Mouse (Mus musculus): ENCODE measurements around the gene Serpina3a. TPM values are rescaled to one million over a fixed set of nuclear protein-coding genes. Genes with fewer than 3 reads are reported as not detected.

Gene Serpina3a
- polyA plus RNA-seq, 1 experiment from 2014 or later, result not detected

DNA sequence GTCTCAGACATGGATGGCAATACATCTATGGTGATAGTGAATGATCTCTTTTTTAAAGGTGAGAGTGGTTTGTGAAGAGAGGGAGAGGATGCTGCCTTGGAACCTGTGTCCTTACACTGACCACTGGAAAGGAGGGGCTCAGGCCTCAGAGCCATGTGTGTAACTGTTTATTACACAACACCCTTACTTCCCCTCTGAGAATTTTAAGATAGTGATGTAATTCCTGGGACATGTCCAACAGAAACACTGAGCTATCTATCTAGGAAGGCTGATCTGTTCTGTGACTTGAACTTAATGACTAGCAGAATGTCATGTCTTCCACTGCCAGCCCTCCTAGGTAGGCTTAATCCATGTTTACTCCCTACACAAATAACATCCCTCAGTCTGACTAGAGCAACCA is 18.5 kb downstream of the Serpina3a start:
- H3K4me3 ChIP-seq (ENCODE audit: low read length), result no peak overlapping the region
- ATAC-seq (ENCODE audit: low read depth), result no peak
- H3K9ac ChIP-seq (ENCODE audit: low read length), result no peak overlapping the region
- H3K27ac ChIP-seq (ENCODE audit: low read length), result no peak overlapping the region
- no peaks in the 10 kb centered on the region for H3K4me1 ChIP-seq (replicated peaks; ENCODE audit: control insufficient read depth, insufficient read depth, low read length)
- no peaks in the 10 kb centered on the region for H3K27me3 ChIP-seq (ENCODE audit: control insufficient read depth, insufficient read depth, low read depth, low read length)
- no peaks in the 10 kb centered on the region for H3K36me3 ChIP-seq (ENCODE audit: control insufficient read depth, insufficient read depth, low read length)
- no peak overlapping the region for H3K4me2 ChIP-seq (ENCODE audit: low read depth, low read length)
- no peaks in the 10 kb centered on the region for H3K9me3 ChIP-seq (ENCODE audit: control insufficient read depth, low read length)

DNA sequence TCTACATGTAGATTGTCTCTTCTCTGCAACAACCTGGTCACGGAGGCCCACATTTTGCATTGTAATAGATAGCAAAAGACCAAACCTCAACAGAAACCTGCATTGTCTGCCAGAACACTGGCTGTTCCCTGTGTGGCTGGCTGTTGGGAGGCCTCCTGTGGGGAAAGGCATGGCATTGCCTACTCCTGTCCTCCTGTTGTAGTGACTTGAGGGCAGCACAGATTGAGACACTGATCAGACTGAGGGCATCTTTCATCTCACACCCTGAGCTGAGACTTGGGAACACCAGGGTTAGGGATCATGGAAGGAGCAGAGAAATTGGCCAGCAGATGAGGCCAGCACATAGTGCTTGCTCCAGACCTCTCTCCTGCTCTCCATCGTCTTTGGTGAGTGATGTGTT is 25.7 kb downstream of the Serpina3a start:
- Histone ChIP-seq H3K27me3 (ENCODE audit: control insufficient read depth, insufficient read depth, low read depth, low read length) (no peaks in the 10 kb centered on the region), H3K27ac (ENCODE audit: low read length) (no peak overlapping the region), H3K4me2 (ENCODE audit: low read depth, low read length) (no peak overlapping the region), H3K4me3 (ENCODE audit: low read length) (no peak overlapping the region), H3K9me3 (ENCODE audit: control insufficient read depth, low read length) (no peaks in the 10 kb centered on the region), H3K9ac (ENCODE audit: low read length) (no peak overlapping the region), H3K36me3 (ENCODE audit: control insufficient read depth, insufficient read depth, low read length) (no peaks in the 10 kb centered on the region), H3K4me1 (replicated peaks; ENCODE audit: control insufficient read depth, insufficient read depth, low read length) (no peaks in the 10 kb centered on the region)
- ATAC-seq (ENCODE audit: low read depth), result no peak
- WGBS, result 68% methylated on average over 2 of the region's 2 CpGs

DNA sequence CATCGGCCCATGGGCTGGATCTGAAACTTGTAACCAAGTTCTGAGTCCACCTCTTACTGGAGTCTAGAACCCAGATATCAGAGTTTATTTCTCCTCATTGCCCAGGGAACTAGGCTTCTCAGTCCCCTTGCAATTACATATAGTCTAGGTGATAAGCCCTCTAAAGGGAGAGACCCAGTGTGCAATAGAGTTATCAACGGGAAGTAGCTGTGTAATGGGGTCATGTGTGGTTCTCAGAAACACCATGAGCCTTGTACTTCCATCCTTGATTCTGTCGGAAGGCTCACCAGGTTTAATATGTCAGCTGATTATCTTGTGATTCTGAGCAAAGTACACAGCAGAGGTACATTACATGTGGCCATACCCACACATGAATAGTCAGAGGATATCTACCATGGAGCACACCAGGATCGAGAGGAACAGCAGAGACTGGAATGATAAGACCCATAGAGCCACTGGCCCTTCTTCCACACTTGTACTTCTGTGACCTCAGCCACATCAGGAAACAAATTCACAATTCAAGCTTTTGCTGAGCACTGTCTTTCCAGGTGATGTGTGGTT is 28.1 kb downstream of the Serpina3a start:
- no peaks in the 10 kb centered on the region for H3K4me1 ChIP-seq (replicated peaks; ENCODE audit: control insufficient read depth, insufficient read depth, low read length)
- no peaks in the 10 kb centered on the region for H3K36me3 ChIP-seq (ENCODE audit: control insufficient read depth, insufficient read depth, low read length)
- no peaks in the 10 kb centered on the region for H3K27me3 ChIP-seq (ENCODE audit: control insufficient read depth, insufficient read depth, low read depth, low read length)
- no peak overlapping the region for H3K4me2 ChIP-seq (ENCODE audit: low read depth, low read length)
- H3K4me3 ChIP-seq (ENCODE audit: low read length), result no peak overlapping the region
- no peaks in the 10 kb centered on the region for H3K9me3 ChIP-seq (ENCODE audit: control insufficient read depth, low read length)
- no peak for ATAC-seq (ENCODE audit: low read depth)
- WGBS, result 90% methylated on average over 4 of the region's 4 CpGs
- H3K27ac ChIP-seq (ENCODE audit: low read length), result no peak overlapping the region
- no peak overlapping the region for H3K9ac ChIP-seq (ENCODE audit: low read length)

DNA sequence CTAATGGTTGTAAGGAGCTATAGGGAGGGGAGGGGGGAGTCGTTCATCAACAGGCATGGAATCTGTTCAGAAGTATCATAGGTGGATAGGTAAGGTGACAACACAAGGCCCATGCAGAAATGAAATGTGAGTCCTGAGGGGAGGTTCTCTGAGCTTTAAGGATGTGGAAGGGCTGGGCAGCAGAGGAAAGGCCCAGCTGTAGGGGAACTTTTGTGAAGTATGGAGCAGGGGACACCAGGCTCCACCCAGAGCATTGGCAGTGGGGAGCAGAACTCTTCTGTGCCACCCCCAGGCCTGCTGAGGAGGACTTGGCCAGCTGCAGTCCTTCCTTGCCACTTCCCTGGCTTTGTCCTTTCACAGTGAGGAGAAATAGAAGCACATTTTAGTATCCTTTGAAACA is 29.0 kb downstream of the Serpina3a start:
- no peak overlapping the region for H3K4me3 ChIP-seq (ENCODE audit: low read length)
- no peaks in the 10 kb centered on the region for H3K4me1 ChIP-seq (replicated peaks; ENCODE audit: control insufficient read depth, insufficient read depth, low read length)
- H3K9me3 ChIP-seq (ENCODE audit: control insufficient read depth, low read length), result no peaks in the 10 kb centered on the region
- no peak overlapping the region for H3K27ac ChIP-seq (ENCODE audit: low read length)
- H3K9ac ChIP-seq (ENCODE audit: low read length), result no peak overlapping the region
- ATAC-seq (ENCODE audit: low read depth), result no peak
- WGBS, result 67% methylated on average over 1 of the region's 1 CpGs
- no peak overlapping the region for H3K4me2 ChIP-seq (ENCODE audit: low read depth, low read length)
- H3K36me3 ChIP-seq (ENCODE audit: control insufficient read depth, insufficient read depth, low read length), result no peaks in the 10 kb centered on the region
- no peaks in the 10 kb centered on the region for H3K27me3 ChIP-seq (ENCODE audit: control insufficient read depth, insufficient read depth, low read depth, low read length)

DNA sequence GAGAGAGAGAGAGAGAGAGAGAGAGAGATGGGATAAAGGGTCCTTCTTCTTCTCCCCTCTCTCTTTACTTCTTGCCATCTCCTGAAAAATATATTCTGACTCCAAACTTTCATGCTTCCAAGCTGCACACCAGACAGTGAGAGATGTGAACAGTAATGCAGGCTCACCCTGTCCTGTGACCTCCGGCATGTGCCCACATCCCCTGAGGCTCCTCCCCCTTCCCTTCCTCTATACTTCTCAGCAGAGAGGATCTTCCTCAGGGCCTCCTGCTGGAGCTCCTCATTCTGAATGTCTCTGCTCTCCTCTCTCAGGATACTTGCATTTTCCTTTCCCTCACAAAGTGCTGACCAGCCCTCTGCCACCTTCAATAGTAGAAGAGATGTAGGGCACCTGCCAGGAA is 29.9 kb downstream of the Serpina3a start:
- Histone ChIP-seq H3K9ac (ENCODE audit: low read length) (no peak overlapping the region), H3K4me3 (ENCODE audit: low read length) (no peak overlapping the region)
- ATAC-seq (ENCODE audit: low read depth), result no peak

DNA sequence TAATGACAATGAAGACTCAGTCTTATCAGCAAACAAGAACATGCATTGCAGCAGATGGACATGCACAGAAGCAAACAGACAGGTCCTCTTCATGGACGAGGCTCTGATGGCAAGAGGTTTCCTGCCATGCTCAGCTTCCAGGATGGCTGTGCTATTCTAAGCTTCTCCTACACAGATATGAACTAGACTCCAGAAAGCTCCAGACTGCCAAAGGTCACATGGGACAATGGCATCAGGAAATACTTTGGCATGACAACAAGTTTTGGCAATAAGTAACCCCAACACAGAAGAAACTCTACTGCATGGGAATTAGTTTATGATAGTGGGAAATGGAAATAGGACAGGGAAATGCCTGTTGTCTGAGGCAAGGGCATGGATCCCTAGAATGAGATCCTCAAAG is 30.8 kb downstream of the Serpina3a start:
- H3K4me2 ChIP-seq (ENCODE audit: low read depth, low read length), result no peak overlapping the region
- 59% methylated on average over 1 of the region's 1 CpGs for WGBS
- H3K9ac ChIP-seq (ENCODE audit: low read length), result no peak overlapping the region
- no peaks in the 10 kb centered on the region for H3K9me3 ChIP-seq (ENCODE audit: control insufficient read depth, low read length)
- H3K4me3 ChIP-seq (ENCODE audit: low read length), result no peak overlapping the region
- no peaks in the 10 kb centered on the region for H3K4me1 ChIP-seq (replicated peaks; ENCODE audit: control insufficient read depth, insufficient read depth, low read length)
- H3K36me3 ChIP-seq (ENCODE audit: control insufficient read depth, insufficient read depth, low read length), result no peaks in the 10 kb centered on the region
- no peak overlapping the region for H3K27ac ChIP-seq (ENCODE audit: low read length)
- H3K27me3 ChIP-seq (ENCODE audit: control insufficient read depth, insufficient read depth, low read depth, low read length), result no peaks in the 10 kb centered on the region
- ATAC-seq (ENCODE audit: low read depth), result no peak

More for the DNA sequence above, 29.9 kb downstream of the Serpina3a start:
- no peak overlapping the region for H3K27ac ChIP-seq (ENCODE audit: low read length)
- H3K4me1 ChIP-seq (replicated peaks; ENCODE audit: control insufficient read depth, insufficient read depth, low read length), result no peaks in the 10 kb centered on the region
- H3K4me2 ChIP-seq (ENCODE audit: low read depth, low read length), result no peak overlapping the region
- H3K36me3 ChIP-seq (ENCODE audit: control insufficient read depth, insufficient read depth, low read length), result no peaks in the 10 kb centered on the region
- H3K27me3 ChIP-seq (ENCODE audit: control insufficient read depth, insufficient read depth, low read depth, low read length), result no peaks in the 10 kb centered on the region
- 50% methylated on average over 1 of the region's 1 CpGs for WGBS
- H3K9me3 ChIP-seq (ENCODE audit: control insufficient read depth, low read length), result no peaks in the 10 kb centered on the region

DNA sequence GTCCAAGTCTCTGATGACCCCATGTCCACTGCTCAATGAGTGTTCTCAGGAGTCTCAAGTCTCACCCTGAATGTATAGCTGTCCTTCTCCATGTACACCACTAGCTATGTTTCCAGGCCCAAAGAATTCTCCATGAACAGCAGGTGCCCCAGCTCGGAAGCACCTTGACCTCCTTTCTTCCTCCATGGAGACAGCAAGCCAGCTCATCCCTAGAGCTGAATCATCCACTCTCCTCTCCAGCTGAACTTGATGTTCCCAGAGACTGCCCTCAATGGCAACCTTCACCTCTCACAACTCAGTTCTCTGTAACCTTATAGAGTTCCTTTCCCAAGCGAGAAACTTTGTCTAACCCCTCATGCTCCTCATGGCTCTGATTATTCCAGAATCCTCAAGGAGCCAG is 33.0 kb downstream of the Serpina3a start:
- Histone ChIP-seq H3K4me2 (ENCODE audit: low read depth, low read length) (no peak overlapping the region), H3K9ac (ENCODE audit: low read length) (no peak overlapping the region), H3K27ac (ENCODE audit: low read length) (no peak overlapping the region), H3K27me3 (ENCODE audit: control insufficient read depth, insufficient read depth, low read depth, low read length) (no peaks in the 10 kb centered on the region), H3K9me3 (ENCODE audit: control insufficient read depth, low read length) (no peaks in the 10 kb centered on the region), H3K4me1 (replicated peaks; ENCODE audit: control insufficient read depth, insufficient read depth, low read length) (no peaks in the 10 kb centered on the region), H3K4me3 (ENCODE audit: low read length) (no peak overlapping the region), H3K36me3 (ENCODE audit: control insufficient read depth, insufficient read depth, low read length) (no peaks in the 10 kb centered on the region)
- 79% methylated on average over 2 of the region's 2 CpGs for WGBS
- no peak for ATAC-seq (ENCODE audit: low read depth)

DNA sequence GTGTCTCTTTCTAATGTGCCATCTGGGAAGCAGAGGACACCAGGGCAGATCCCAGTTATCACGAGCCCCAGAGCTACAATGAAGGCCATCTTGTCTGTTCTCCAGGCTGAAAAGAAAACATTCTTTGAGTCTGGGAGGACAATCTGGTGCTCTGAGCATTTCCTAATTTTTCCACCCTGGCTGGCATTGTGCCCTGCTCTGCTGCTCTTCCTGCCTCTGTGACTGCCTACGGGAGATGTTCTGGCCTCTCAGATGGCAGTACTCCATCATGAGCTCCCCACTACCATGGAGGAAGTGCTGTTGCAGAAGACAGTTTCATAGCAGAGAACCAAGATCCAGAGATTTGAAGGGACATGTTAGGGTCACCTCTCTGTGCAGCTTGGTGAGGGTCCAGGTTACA is 39.5 kb downstream of the Serpina3a start:
- Histone ChIP-seq H3K9me3 (ENCODE audit: control insufficient read depth, low read length) (no peaks in the 10 kb centered on the region), H3K4me2 (ENCODE audit: low read depth, low read length) (no peak overlapping the region), H3K27ac (ENCODE audit: low read length) (no peak overlapping the region), H3K4me1 (replicated peaks; ENCODE audit: control insufficient read depth, insufficient read depth, low read length) (no peaks in the 10 kb centered on the region), H3K27me3 (ENCODE audit: control insufficient read depth, insufficient read depth, low read depth, low read length) (no peaks in the 10 kb centered on the region), H3K36me3 (ENCODE audit: control insufficient read depth, insufficient read depth, low read length) (no peaks in the 10 kb centered on the region), H3K4me3 (ENCODE audit: low read length) (no peak overlapping the region), H3K9ac (ENCODE audit: low read length) (no peak overlapping the region)
- WGBS, result 81% methylated on average over 2 of the region's 2 CpGs
- ATAC-seq (ENCODE audit: low read depth), result no peak

DNA sequence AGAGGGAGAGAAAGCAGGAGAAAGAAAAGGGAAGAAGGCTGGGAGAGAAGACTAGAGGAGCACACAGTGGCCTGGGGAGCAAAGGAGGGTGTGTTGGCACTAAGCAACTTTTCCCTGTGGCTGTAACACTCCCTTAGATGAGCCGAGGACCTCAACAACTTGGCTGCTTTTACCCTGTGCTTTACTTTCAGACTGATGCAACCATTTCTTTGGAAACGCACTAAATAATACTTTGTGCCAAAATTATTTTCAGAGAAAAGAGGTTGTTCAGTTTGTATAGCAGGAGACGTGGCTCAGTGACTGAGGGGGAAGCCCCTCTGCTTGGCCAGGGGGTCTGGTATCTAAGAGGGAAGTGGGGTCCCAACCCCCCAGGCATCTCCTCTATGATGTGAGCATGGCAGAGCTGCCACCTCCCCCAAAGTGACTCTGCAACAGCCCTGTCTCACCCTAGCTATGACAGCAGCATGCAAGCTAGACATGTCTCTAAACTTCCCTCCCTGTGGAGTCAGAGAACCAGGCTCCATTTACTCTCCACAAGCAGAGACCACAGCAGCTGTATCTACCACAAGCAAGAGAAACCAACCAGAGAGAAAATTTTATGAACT is 40.6 kb downstream of the Serpina3a start:
- Histone ChIP-seq H3K4me1 (replicated peaks; ENCODE audit: control insufficient read depth, insufficient read depth, low read length) (no peaks in the 10 kb centered on the region), H3K36me3 (ENCODE audit: control insufficient read depth, insufficient read depth, low read length) (no peaks in the 10 kb centered on the region), H3K27ac (ENCODE audit: low read length) (no peak overlapping the region), H3K4me2 (ENCODE audit: low read depth, low read length) (no peak overlapping the region), H3K4me3 (ENCODE audit: low read length) (no peak overlapping the region), H3K27me3 (ENCODE audit: control insufficient read depth, insufficient read depth, low read depth, low read length) (no peaks in the 10 kb centered on the region), H3K9ac (ENCODE audit: low read length) (no peak overlapping the region), H3K9me3 (ENCODE audit: control insufficient read depth, low read length) (no peaks in the 10 kb centered on the region)
- WGBS, result 52% methylated on average over 3 of the region's 3 CpGs
- no peak for ATAC-seq (ENCODE audit: low read depth)

DNA sequence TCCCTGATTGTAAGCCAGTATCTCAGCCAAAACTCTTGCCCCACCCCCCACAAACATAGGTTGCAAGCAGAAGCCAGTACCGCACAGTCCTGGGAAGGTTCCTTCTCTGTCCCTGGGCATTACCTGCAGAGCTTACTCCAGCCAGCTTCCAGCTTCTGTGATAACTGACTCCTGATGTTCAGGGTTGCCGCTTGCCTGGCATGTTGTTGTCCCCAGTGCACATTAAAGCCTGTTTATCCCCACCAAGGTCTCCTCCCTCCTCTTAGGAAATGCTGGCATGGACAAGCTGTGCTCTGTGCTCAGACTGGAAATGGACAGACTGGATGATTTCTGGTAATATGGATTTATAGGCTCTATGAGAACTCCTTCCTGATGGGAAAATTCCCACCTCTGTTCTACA is 41.1 kb downstream of the Serpina3a start, which contains the start of gene Serpina3c:
TSS of gene Serpina3c (minus strand) at position 215 of the 400 bp plus-strand sequence.
- ATAC-seq (ENCODE audit: low read depth), result no peak
- H3K36me3 ChIP-seq (ENCODE audit: control insufficient read depth, insufficient read depth, low read length), result no peaks in the 10 kb centered on the region
- 88% methylated on average over 2 of the region's 2 CpGs for WGBS
- no peaks in the 10 kb centered on the region for H3K27me3 ChIP-seq (ENCODE audit: control insufficient read depth, insufficient read depth, low read depth, low read length)
- no peak within 1 kb of the TSS for H3K9ac ChIP-seq (ENCODE audit: low read length)
- no peak within 1 kb of the TSS for H3K4me2 ChIP-seq (ENCODE audit: low read depth, low read length)
- H3K9me3 ChIP-seq (ENCODE audit: control insufficient read depth, low read length), result no peaks in the 10 kb centered on the region
- no peaks in the 10 kb centered on the region for H3K4me1 ChIP-seq (replicated peaks; ENCODE audit: control insufficient read depth, insufficient read depth, low read length)
- no peak within 1 kb of the TSS for H3K4me3 ChIP-seq (ENCODE audit: low read length)
- no peak within 1 kb of the TSS for H3K27ac ChIP-seq (ENCODE audit: low read length)
